In genomic region chr15:79895221-79896079, GRCm38 (mm10) we compare ENCODE assay signal across 8 mouse cellular contexts. TPM values are rescaled to one million over a fixed set of nuclear protein-coding genes. Genes with fewer than 3 reads are reported as not detected.
DNase-seq lines count a peak whose midpoint lies in the region; ATAC-seq and TF ChIP-seq lines count a peak whose summit lies in the region.
"Not testable (repeated sequence)": the region's sequence is repeated elsewhere in the genome, so short reads cannot be mapped to it uniquely, and the experiment has no call there.

No protein-coding gene starts in this region.

- peak; percentile 10 for ATAC-seq in CD4-positive, CD25-positive, alpha-beta regulatory T cell, adult 4 months
- not testable (repeated sequence) for ATAC-seq in embryonic facial prominence, embryonic 13.5 days (ENCODE audit: insufficient number of reproducible peaks, insufficient read depth, low FRiP score, low TSS enrichment, low read depth); liver, embryonic 11.5 days (replicated peaks; ENCODE audit: low FRiP score); lung, embryonic 14.5 days (ENCODE audit: insufficient read depth)

- not testable (repeated sequence) for H3K36me3 ChIP-seq in embryonic facial prominence, embryonic 13.5 days; kidney, adult 2 months (ENCODE audit: control insufficient read depth, insufficient read depth, low read length); liver, embryonic 11.5 days (ENCODE audit: control insufficient read depth, insufficient read depth, low read length); lung, embryonic 14.5 days (ENCODE audit: insufficient read depth); testis, adult 2 months (ENCODE audit: control insufficient read depth, insufficient read depth, low read length)

- not testable (repeated sequence) for H3K4me2 ChIP-seq in embryonic facial prominence, embryonic 13.5 days; lung, embryonic 14.5 days
- peak overlapping the region; percentile 85 for H3K4me2 ChIP-seq in liver, embryonic 11.5 days

- H3K9me3 ChIP-seq in embryonic facial prominence, embryonic 13.5 days; liver, embryonic 11.5 days (ENCODE audit: control insufficient read depth, low read length); lung, embryonic 14.5 days (ENCODE audit: low read depth, low read length): not testable (repeated sequence)

- H3K4me3 ChIP-seq in embryonic facial prominence, embryonic 13.5 days; kidney, adult 2 months (ENCODE audit: insufficient read depth, low read depth, low read length); lung, embryonic 14.5 days (ENCODE audit: low read depth, low read length); testis, adult 2 months (ENCODE audit: control insufficient read depth, low read depth, low read length): not testable (repeated sequence)
- H3K4me3 ChIP-seq in liver, embryonic 11.5 days (ENCODE audit: low read depth, low read length) = peak overlapping the region; percentile 58; the same call in 1 of the 2 replicates

- DNase-seq in heart, adult 9 months (ENCODE audit: low spot score in 2 of 2) = peak; percentile 23 to 44
- peak; percentile 65 for DNase-seq in kidney, adult 2 months
- DNase-seq in liver, embryonic 11.5 days (ENCODE audit: low spot score); lung, embryonic 14.5 days: not testable (repeated sequence)
- DNase-seq in natural killer cell, adult 2 months (ENCODE audit: low spot score in 2 of 2) = peak; percentile 64 to 70

- 79% methylated on average over 12 of the region's 23 CpGs for WGBS in embryonic facial prominence, embryonic 13.5 days
- 62% methylated on average over 11 of the region's 23 CpGs for WGBS in kidney, adult 2 months
- WGBS in liver, embryonic 11.5 days = 66% methylated on average over 10 of the region's 23 CpGs
- WGBS in lung, embryonic 14.5 days = 73% methylated on average over 10 of the region's 23 CpGs

- not testable (repeated sequence) for H3K9ac ChIP-seq in embryonic facial prominence, embryonic 13.5 days; lung, embryonic 14.5 days
- peak overlapping the region; percentile 43 for H3K9ac ChIP-seq in liver, embryonic 11.5 days (ENCODE audit: low read depth, low read length)

- H3K27me3 ChIP-seq in embryonic facial prominence, embryonic 13.5 days = peaks cover 31% of the 10 kb centered on the region
- H3K27me3 ChIP-seq in kidney, adult 2 months (replicated peaks; ENCODE audit: control insufficient read depth, insufficient read depth, low read length); liver, embryonic 11.5 days (replicated peaks; ENCODE audit: control insufficient read depth, insufficient read depth, low read length); testis, adult 2 months (ENCODE audit: control insufficient read depth, insufficient read depth, low read length): not testable (repeated sequence)
- peaks cover 14% of the 10 kb centered on the region; the same call in 1 of the 2 replicates for H3K27me3 ChIP-seq in lung, embryonic 14.5 days (ENCODE audit: insufficient read depth, low read length)

- peak overlapping the region; percentile 22; the same call in 1 of the 2 replicates for H3K27ac ChIP-seq in embryonic facial prominence, embryonic 13.5 days
- peak overlapping the region; percentile 77 for H3K27ac ChIP-seq in kidney, adult 2 months (ENCODE audit: insufficient read depth, low read depth, low read length)
- peak overlapping the region; percentile 64 for H3K27ac ChIP-seq in liver, embryonic 11.5 days (ENCODE audit: low read depth, low read length)
- peak overlapping the region; percentile 36; the same call in 1 of the 2 replicates for H3K27ac ChIP-seq in lung, embryonic 14.5 days (ENCODE audit: low read depth)
- H3K27ac ChIP-seq in testis, adult 2 months (ENCODE audit: control insufficient read depth, insufficient read depth, low read depth, low read length) = peak overlapping the region; percentile 24

- not testable (repeated sequence) for TF ChIP-seq CTCF in kidney, adult 2 months (conservative IDR thresholded peaks at IDR 0.05; ENCODE audit: insufficient read depth, insufficient read length, low read depth, low read length); lung, embryonic 14.5 days (IDR thresholded peaks at IDR 0.05; ENCODE audit: low read depth); testis, adult 2 months (IDR thresholded peaks at IDR 0.05; ENCODE audit: control insufficient read depth, insufficient read depth, insufficient replicate concordance, low read depth, low read length)

- H3K4me1 ChIP-seq in embryonic facial prominence, embryonic 13.5 days = peaks cover 13% of the 10 kb centered on the region
- not testable (repeated sequence) for H3K4me1 ChIP-seq in kidney, adult 2 months (ENCODE audit: control insufficient read depth, insufficient read depth, low read length); lung, embryonic 14.5 days (ENCODE audit: insufficient read depth); testis, adult 2 months (ENCODE audit: control insufficient read depth, insufficient read depth, low read length)
- H3K4me1 ChIP-seq in liver, embryonic 11.5 days (replicated peaks; ENCODE audit: control insufficient read depth, insufficient read depth, low read length) = peaks cover 19% of the 10 kb centered on the region

- TF ChIP-seq POLR2A in kidney, adult 2 months (IDR thresholded peaks at IDR 0.05; ENCODE audit: low read depth, low read length); testis, adult 2 months (IDR thresholded peaks at IDR 0.05; ENCODE audit: control insufficient read depth, low read depth, low read length): not testable (repeated sequence)

RNA-seq across cellular contexts. Expression of gene Apobec3, which starts 4.0 kb away (rescaled TPM):
- polyA plus RNA-seq in CD4-positive, CD25-positive, alpha-beta regulatory T cell, adult 4 months (2017; shearing (Covaris generic)) = 100 to 1,000 TPM; 560 to 705 TPM
- polyA plus RNA-seq in embryonic facial prominence, embryonic 13.5 days (2015; fragmentation: Nextera tagmentation; extraction: Ambion mirVana) = 11.0 and 13.1 TPM in 2 replicates
- 9.5 and 13.4 TPM in 2 replicates for polyA plus RNA-seq in kidney, adult 2 months (2012; rRNA removed)
- polyA plus RNA-seq in liver, embryonic 11.5 days (2014; fragmentation: Nextera tagmentation; extraction: Ambion mirVana) = 72.8 and 76.7 TPM in 2 replicates
- polyA plus RNA-seq in lung, embryonic 14.5 days (2014; fragmentation: Nextera tagmentation; extraction: Ambion mirVana) = 19.8 and 23.2 TPM in 2 replicates
- 10.8 and 11.1 TPM in 2 replicates for polyA plus RNA-seq in testis, adult 2 months (2012; rRNA removed)

Comparison
In these comparisons a context has a peak if more than half of its experiments do, and no peak if none do; other contexts are left out.
1. H3K27ac ChIP-seq: peak in every context shown above with its lines; median percentile 77 in kidney, adult 2 months; 64 in liver, embryonic 11.5 days; 36 in lung, embryonic 14.5 days; 24 in testis, adult 2 months; 22 in embryonic facial prominence, embryonic 13.5 days.